Mouse (Mus musculus) left cerebral cortex, adult 6 months (tissue): ENCODE measurements around the gene Gm20503. TPM values are rescaled to one million over a fixed set of nuclear protein-coding genes. Genes with fewer than 3 reads are reported as not detected.

ENCODE experiments used
- long read RNA-seq, 2 experiments: library from polyadenylated mRNA; unstranded; transcript quantifications; one replicate each; pipeline ENCODE4 v2.0.0; 2019 to 2020
- polyA plus RNA-seq: library from polyadenylated mRNA; unstranded; fragments of <200 nt; fragmentation: Nextera tagmentation; gene quantifications from 2 replicates; pipeline ENCODE4 v1.2.3, GENCODE M21; 2021

Gm20503 gene
- 3.0 TPM in 1 of 2 replicates, not detected in the other for polyA plus RNA-seq
- long read RNA-seq, experiment 1, partial matches to known transcripts: 0 of 1 reads
- long read RNA-seq, experiment 1, other reads (novel, unspliced or antisense): 1 of 1 reads
- long read RNA-seq, experiment 2, partial matches to known transcripts: 7 of 8 reads
- long read RNA-seq, experiment 2, other reads (novel, unspliced or antisense): 1 of 8 reads

GRCm38 (mm10) chr4:59002948-59003805 lies at the start of gene Gm20503:
Gm20503 (plus strand) TSS chr4:59003210.

GRCm38 (mm10) chr4:58986540-58987190 lies 16.3 kb upstream of the Gm20503 start, which contains the start of gene Ptgr1:
Ptgr1 (minus strand) TSS chr4:58987119.

GRCm38 (mm10) chr4:58994762-58995161 lies 8.2 kb upstream of the Gm20503 start, which contains the start of gene Dnajc25:
Dnajc25 (plus strand) TSS chr4:58995062.

GRCm38 (mm10) chr4:59034918-59035785 lies 32.1 kb downstream of the Gm20503 start, which contains the start of gene Gng10:
Gng10 (plus strand) TSS chr4:59035088.

Other genes with a start within 250 kb of the Gm20503 start
- not detected in 2 replicates for gene Olfr267, start 215.5 kb upstream of the Gm20503 start, polyA plus RNA-seq
- 11.8 and 16.4 TPM in 2 replicates for gene Ecpas, start 90.5 kb upstream of the Gm20503 start, polyA plus RNA-seq
- 5.9 and 7.7 TPM in 2 replicates for gene Zkscan16, start 59.6 kb upstream of the Gm20503 start, polyA plus RNA-seq
- 0.70 and 1.0 TPM in 2 replicates for gene Ptgr1, start 16.1 kb upstream of the Gm20503 start, polyA plus RNA-seq
- gene Dnajc25, start 8.1 kb upstream of the Gm20503 start, polyA plus RNA-seq: 1.2 and 6.7 TPM in 2 replicates
- 148 and 159 TPM in 2 replicates for gene Gng10, start 31.9 kb downstream of the Gm20503 start, polyA plus RNA-seq
- not detected in 2 replicates for gene AI481877, start 135.8 kb downstream of the Gm20503 start, polyA plus RNA-seq
- gene Ugcg, start 186.0 kb downstream of the Gm20503 start, polyA plus RNA-seq: 8.0 and 12.8 TPM in 2 replicates